Mouse (Mus musculus) liver, adult (tissue): ENCODE measurements at regions not wholly inside any gene's neighbourhood (a gene's known extent, or its start where the extent isn't known, plus 50 kb on each side); places are given as distances from the start of the nearest gene placed in this dataset.

Experiments
- GATA4 ChIP-seq: IDR thresholded peaks from 2 replicates; pipeline ENCODE4 v1.6.1; 2014; ENCODE audit warnings: mild to moderate bottlenecking, low read length; ENCODE audit not compliant: insufficient replicate concordance

DNA sequence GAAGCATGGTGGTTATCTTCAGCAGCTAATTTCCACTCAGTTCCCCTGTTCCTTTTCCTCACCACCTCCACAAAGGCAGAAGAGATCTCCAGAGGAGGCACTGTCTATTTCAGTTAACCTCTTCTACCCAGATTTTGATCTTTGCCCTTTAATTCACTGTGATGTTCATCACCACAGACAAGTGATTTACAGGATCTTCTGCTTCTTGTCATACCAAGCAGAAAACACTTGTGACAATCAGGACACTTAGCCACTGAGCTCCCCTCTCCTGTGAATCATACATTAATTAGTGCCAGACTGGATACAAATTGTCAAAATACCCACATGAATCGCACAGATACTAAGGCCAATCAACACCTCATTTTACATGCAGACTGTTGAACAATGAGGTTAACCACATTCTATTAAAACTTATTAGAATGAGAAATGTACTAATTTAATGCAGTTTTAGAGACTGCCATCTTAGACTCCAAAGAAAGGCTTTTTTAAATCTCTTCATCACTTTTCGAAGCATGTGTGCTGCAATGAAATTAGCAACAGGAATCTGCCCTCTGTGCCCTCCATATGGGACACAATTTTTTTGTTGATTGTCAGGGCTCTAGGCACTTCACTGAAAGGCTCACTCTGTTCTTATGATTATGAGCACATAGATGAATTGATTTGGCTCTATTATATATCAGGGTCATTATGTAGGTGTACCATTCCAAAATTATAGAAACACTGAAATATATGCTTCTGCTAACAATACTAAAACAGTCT lies 839.1 kb downstream of the Sorcs1 start:
- no peak for TF ChIP-seq GATA4

DNA sequence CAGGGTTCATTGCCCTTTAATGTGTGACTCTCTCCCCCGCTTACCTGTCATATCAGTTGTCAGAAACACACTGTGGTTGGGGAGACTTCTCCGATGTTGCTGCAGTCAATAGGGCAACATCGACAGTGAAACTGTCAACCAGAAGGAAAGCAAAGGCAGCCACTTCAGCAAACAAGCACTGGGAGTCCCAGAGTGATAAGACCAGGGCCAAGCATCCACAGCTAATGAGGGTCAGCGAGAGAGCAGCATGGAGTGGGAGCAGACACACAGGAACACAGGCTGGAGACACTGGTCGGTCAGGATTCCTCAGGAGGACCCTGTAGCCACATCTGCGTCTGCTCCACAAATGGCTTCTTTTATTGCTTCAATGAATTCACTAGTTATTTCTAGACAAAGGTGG lies 847.5 kb downstream of the Sorcs1 start:
- peak; percentile 12; the same call in 1 of the 2 replicates for TF ChIP-seq GATA4

- TF ChIP-seq GATA4, result no peak
Observed at GRCm38 (mm10) chr19:49805636-49806397, 872.6 kb downstream of the Sorcs1 start.
